Mouse (Mus musculus): ENCODE measurements around the gene Adk.

GRCm38 (mm10) chr14:21489116-21489485 is 436.7 kb downstream of the Adk start:
- TF ChIP-seq EP300 (IDR thresholded peaks at IDR 0.05; ENCODE audit: low read depth) (no peak), CTCF (IDR thresholded peaks at IDR 0.05; ENCODE audit: low read depth) (no peak)

Data from liver, embryonic 14.5 days (tissue).